Mouse (Mus musculus) bone marrow, adult 2 months (tissue): Measurements from ENCODE around the gene Psmb1.

Experiments used
- CTCF ChIP-seq: fragments of 200-500 bp; IDR thresholded peaks from 2 replicates; pipeline ENCODE4 v1.5.1; 2011; ENCODE audit warnings: low read length, control low read depth; ENCODE audit not compliant: control insufficient read depth, insufficient read depth
- POLR2A ChIP-seq: fragments of 200-500 bp; IDR thresholded peaks from 2 replicates; pipeline ENCODE4 v1.6.1; 2011; ENCODE audit warnings: low read depth, mild to moderate bottlenecking, control low read depth, low read length, borderline replicate concordance; ENCODE audit not compliant: control insufficient read depth

GRCm38 (mm10) chr17:15434748-15435147 lies 64.8 kb downstream of the Psmb1 start:
- TF ChIP-seq CTCF (no peak), POLR2A (no peak)
